Mouse (Mus musculus): ENCODE data around the gene Spock1.

- TF ChIP-seq MAFK (IDR thresholded peaks at IDR 0.05; ENCODE audit: insufficient read depth, low read depth, low read length) = no peak
- TF ChIP-seq ZC3H11A (IDR thresholded peaks at IDR 0.05; ENCODE audit: borderline replicate concordance, low read depth, low read length) = no peak
- TF ChIP-seq HCFC1 (IDR thresholded peaks at IDR 0.05; ENCODE audit: borderline replicate concordance, insufficient read depth, low read length) = no peak
- TF ChIP-seq CHD2 (IDR thresholded peaks at IDR 0.05; ENCODE audit: low read depth, low read length) = no peak
Measured at GRCm38 (mm10) chr13:57588558-57589273, 319.4 kb downstream of the Spock1 start.

Measured in ES-E14 (cell line).